Mouse (Mus musculus): ENCODE results near the gene Tpbgl. TPM values are rescaled to one million over a fixed set of nuclear protein-coding genes. Genes with fewer than 3 reads are reported as not detected.

Gene Tpbgl
- polyA plus RNA-seq, 1 experiment = 5.5 TPM

GRCm38 (mm10) chr7:99668802-99669201 is 41.9 kb upstream of the Tpbgl start:
- Histone ChIP-seq H3K4me1 (ENCODE audit: control insufficient read depth, insufficient read depth, insufficient read length) (no peaks in the 10 kb centered on the region), H3K4me3 (ENCODE audit: extremely low read depth, insufficient read depth, insufficient read length) (no peak overlapping the region), H3K27ac (ENCODE audit: insufficient read depth, low read length) (no peak overlapping the region), H3K27me3 (ENCODE audit: control insufficient read depth, insufficient read depth, low read length) (no peaks in the 10 kb centered on the region), H3K36me3 (ENCODE audit: control insufficient read depth, insufficient read depth, low read length) (no peaks in the 10 kb centered on the region)
- TF ChIP-seq CTCF (IDR thresholded peaks at IDR 0.05; ENCODE audit: extremely low read depth, insufficient read depth, insufficient read length, insufficient replicate concordance) (no peak), POLR2A (IDR thresholded peaks at IDR 0.05; ENCODE audit: low read depth, low read length) (no peak)
- no peak for DNase-seq (ENCODE audit: low read depth in 1 of 2, low spot score in 2 of 2)
- 78% methylated on average over 4 of the region's 4 CpGs for WGBS

GRCm38 (mm10) chr7:99667096-99667495 is 40.2 kb upstream of the Tpbgl start:
- 96% methylated on average over 16 of the region's 16 CpGs for WGBS
- H3K4me1 ChIP-seq (ENCODE audit: control insufficient read depth, insufficient read depth, insufficient read length) = no peaks in the 10 kb centered on the region
- DNase-seq (ENCODE audit: low read depth in 1 of 2, low spot score in 2 of 2) = no peak
- H3K27me3 ChIP-seq (ENCODE audit: control insufficient read depth, insufficient read depth, low read length) = no peaks in the 10 kb centered on the region
- no peak overlapping the region for H3K27ac ChIP-seq (ENCODE audit: insufficient read depth, low read length)
- no peaks in the 10 kb centered on the region for H3K36me3 ChIP-seq (ENCODE audit: control insufficient read depth, insufficient read depth, low read length)
- H3K4me3 ChIP-seq (ENCODE audit: extremely low read depth, insufficient read depth, insufficient read length) = no peak overlapping the region
- TF ChIP-seq CTCF (IDR thresholded peaks at IDR 0.05; ENCODE audit: extremely low read depth, insufficient read depth, insufficient read length, insufficient replicate concordance) (no peak), POLR2A (IDR thresholded peaks at IDR 0.05; ENCODE audit: low read depth, low read length) (no peak)

GRCm38 (mm10) chr7:99665731-99666452 is 39.0 kb upstream of the Tpbgl start:
- 85% methylated on average over 10 of the region's 10 CpGs for WGBS
- no peaks in the 10 kb centered on the region for H3K27me3 ChIP-seq (ENCODE audit: control insufficient read depth, insufficient read depth, low read length)
- H3K36me3 ChIP-seq (ENCODE audit: control insufficient read depth, insufficient read depth, low read length) = no peaks in the 10 kb centered on the region
- no peak overlapping the region for H3K27ac ChIP-seq (ENCODE audit: insufficient read depth, low read length)
- DNase-seq (ENCODE audit: low read depth in 1 of 2, low spot score in 2 of 2) = no peak
- TF ChIP-seq CTCF (IDR thresholded peaks at IDR 0.05; ENCODE audit: extremely low read depth, insufficient read depth, insufficient read length, insufficient replicate concordance) (no peak), POLR2A (IDR thresholded peaks at IDR 0.05; ENCODE audit: low read depth, low read length) (no peak)
- no peak overlapping the region for H3K4me3 ChIP-seq (ENCODE audit: extremely low read depth, insufficient read depth, insufficient read length)
- no peaks in the 10 kb centered on the region for H3K4me1 ChIP-seq (ENCODE audit: control insufficient read depth, insufficient read depth, insufficient read length)

- no peak for DNase-seq (ENCODE audit: low read depth in 1 of 2, low spot score in 2 of 2)
- WGBS = 70% methylated on average over 11 of the region's 11 CpGs
- no peak overlapping the region for H3K27ac ChIP-seq (ENCODE audit: insufficient read depth, low read length)
These were observed 37.9 kb upstream of the Tpbgl start for GRCm38 (mm10) chr7:99664571-99665485.

GRCm38 (mm10) chr7:99663507-99664220 is 36.8 kb upstream of the Tpbgl start:
- Histone ChIP-seq H3K27ac (ENCODE audit: insufficient read depth, low read length) (no peak overlapping the region), H3K27me3 (ENCODE audit: control insufficient read depth, insufficient read depth, low read length) (no peaks in the 10 kb centered on the region), H3K36me3 (ENCODE audit: control insufficient read depth, insufficient read depth, low read length) (no peaks in the 10 kb centered on the region), H3K4me3 (ENCODE audit: extremely low read depth, insufficient read depth, insufficient read length) (no peak overlapping the region), H3K4me1 (ENCODE audit: control insufficient read depth, insufficient read depth, insufficient read length) (no peaks in the 10 kb centered on the region)
- TF ChIP-seq POLR2A (IDR thresholded peaks at IDR 0.05; ENCODE audit: low read depth, low read length) (no peak), CTCF (IDR thresholded peaks at IDR 0.05; ENCODE audit: extremely low read depth, insufficient read depth, insufficient read length, insufficient replicate concordance) (no peak)
- no peak for DNase-seq (ENCODE audit: low read depth in 1 of 2, low spot score in 2 of 2)
- 86% methylated on average over 9 of the region's 9 CpGs for WGBS

More at GRCm38 (mm10) chr7:99664571-99665485, 37.9 kb upstream of the Tpbgl start:
- H3K4me3 ChIP-seq (ENCODE audit: extremely low read depth, insufficient read depth, insufficient read length) = no peak overlapping the region
- H3K4me1 ChIP-seq (ENCODE audit: control insufficient read depth, insufficient read depth, insufficient read length) = no peaks in the 10 kb centered on the region
- no peaks in the 10 kb centered on the region for H3K27me3 ChIP-seq (ENCODE audit: control insufficient read depth, insufficient read depth, low read length)
- H3K36me3 ChIP-seq (ENCODE audit: control insufficient read depth, insufficient read depth, low read length) = no peaks in the 10 kb centered on the region
- no peak for TF ChIP-seq CTCF (IDR thresholded peaks at IDR 0.05; ENCODE audit: extremely low read depth, insufficient read depth, insufficient read length, insufficient replicate concordance)
- TF ChIP-seq POLR2A (IDR thresholded peaks at IDR 0.05; ENCODE audit: low read depth, low read length) = no peak

GRCm38 (mm10) chr7:99662311-99662710 is 35.4 kb upstream of the Tpbgl start:
- WGBS = 89% methylated on average over 2 of the region's 2 CpGs
- DNase-seq (ENCODE audit: low read depth in 1 of 2, low spot score in 2 of 2) = no peak
- Histone ChIP-seq H3K4me1 (ENCODE audit: control insufficient read depth, insufficient read depth, insufficient read length) (no peaks in the 10 kb centered on the region), H3K36me3 (ENCODE audit: control insufficient read depth, insufficient read depth, low read length) (no peaks in the 10 kb centered on the region), H3K27ac (ENCODE audit: insufficient read depth, low read length) (no peak overlapping the region), H3K27me3 (ENCODE audit: control insufficient read depth, insufficient read depth, low read length) (no peaks in the 10 kb centered on the region), H3K4me3 (ENCODE audit: extremely low read depth, insufficient read depth, insufficient read length) (no peak overlapping the region)
- TF ChIP-seq CTCF (IDR thresholded peaks at IDR 0.05; ENCODE audit: extremely low read depth, insufficient read depth, insufficient read length, insufficient replicate concordance) = no peak
- TF ChIP-seq POLR2A (IDR thresholded peaks at IDR 0.05; ENCODE audit: low read depth, low read length) = no peak
